Mouse (Mus musculus) adrenal gland, postnatal 14 days (tissue): ENCODE measurements around the gene Gal3st1. TPM values are rescaled to one million over a fixed set of nuclear protein-coding genes. Genes with fewer than 3 reads are reported as not detected.

Source experiments
- DNase-seq: peaks from one replicate; pipeline ENCODE4 v3.0.0; 2021; ENCODE audit warnings: mixed read lengths
- total RNA-seq: library from RNA; stranded (reverse); gene quantifications from 2 replicates; pipeline ENCODE4 v1.2.3, GENCODE M21; 2021

Gal3st1 gene
- total RNA-seq, 1 experiment from 2014 or later = 0.48 TPM

DNA sequence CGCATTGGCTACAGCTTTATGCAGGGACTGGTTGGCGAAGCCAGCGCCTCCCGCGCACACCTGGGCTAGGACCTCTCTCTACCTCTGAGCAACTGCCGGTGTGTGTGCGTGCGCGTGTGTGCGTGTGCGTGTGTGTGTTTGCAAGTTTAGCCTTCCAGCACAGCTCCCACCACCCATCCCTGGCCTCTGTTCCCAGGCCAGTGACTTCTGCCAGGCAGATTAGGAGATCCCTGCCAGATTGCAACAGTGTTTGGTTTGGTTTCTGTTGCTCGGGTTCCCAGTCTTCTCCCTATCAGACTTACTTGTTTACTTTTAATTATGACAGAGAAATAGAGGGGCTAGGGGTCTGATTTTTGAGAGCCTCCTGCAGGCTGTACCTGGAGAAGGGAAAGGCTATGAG, 48.5 kb downstream of the Gal3st1 start:
- peak; percentile 55 for DNase-seq

DNA sequence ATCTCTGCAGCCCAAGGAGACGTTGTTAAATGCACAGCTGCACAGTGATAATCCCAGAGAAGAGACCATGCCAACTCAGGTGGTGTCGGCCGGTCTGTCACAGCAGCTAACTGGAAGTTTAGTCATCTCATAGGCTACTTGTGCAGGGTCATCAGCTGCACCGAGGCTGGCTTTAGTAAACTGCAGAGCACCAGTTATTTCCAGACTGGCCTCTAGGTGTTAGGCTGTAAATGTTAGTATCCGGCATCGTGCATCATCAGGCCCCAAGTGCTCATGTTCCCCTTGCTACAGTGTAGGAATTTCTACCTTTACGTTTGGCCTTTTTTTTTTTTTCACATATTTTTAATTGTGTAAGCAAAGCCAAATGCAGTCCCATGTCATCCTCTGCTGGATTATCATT, 50.0 kb downstream of the Gal3st1 start:
- DNase-seq = no peak

DNA sequence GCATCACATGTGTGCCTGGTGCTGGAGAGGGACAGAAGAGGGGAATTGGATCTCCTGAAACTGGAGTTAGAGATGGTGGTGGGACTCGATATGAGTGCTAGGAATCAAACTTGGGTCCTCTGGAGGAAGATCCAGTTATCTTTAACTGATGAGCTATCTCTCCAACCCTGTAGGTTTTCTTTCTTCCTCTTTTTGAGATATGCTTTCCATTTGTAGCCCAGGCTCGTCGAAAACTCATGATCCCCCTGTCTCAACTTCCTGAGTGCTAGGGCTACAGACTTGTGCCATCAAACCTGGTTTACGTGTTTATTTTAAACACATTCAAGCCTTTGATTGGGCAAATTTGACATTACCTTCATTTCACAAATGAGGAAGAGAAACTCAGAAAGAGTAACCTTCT, 50.7 kb downstream of the Gal3st1 start:
- no peak for DNase-seq

DNA sequence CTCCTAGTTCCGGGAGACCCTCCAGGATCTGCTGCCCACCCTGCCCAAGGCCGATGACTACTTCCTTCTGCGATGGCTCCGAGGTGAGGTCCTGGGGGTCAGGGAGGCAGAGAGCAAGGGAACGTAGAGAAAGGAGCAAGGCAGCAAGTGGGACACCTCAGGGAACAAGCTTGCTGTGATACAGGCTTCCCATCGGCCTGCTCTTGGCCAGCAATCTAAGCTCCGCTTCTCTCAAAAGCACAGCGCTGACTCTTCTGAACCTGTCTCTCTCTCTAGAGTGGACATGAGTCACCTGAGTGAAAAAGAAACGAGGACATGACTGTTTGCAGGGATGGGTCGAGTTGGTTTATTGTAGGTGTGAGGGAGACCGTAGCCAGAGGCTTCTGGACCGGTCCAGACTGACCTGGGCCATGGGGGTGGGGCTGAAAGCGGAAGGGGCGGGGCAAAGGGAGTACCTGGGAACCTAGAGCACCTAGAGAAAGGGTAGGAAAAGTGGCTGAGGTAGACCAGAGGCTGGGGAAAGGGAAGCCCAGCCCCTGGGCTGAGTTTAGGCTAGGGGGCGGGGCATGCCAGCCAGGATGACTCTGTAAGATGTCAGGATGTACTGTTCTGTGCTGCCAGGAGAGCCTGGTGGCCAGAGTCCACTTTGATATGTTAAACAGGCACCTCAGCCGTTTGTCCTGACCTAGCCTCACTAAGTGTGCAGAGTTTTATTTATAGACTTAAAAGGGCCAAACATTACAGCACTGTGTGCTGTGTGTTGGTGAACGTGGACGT, 51.9 kb downstream of the Gal3st1 start:
- DNase-seq = no peak

DNA sequence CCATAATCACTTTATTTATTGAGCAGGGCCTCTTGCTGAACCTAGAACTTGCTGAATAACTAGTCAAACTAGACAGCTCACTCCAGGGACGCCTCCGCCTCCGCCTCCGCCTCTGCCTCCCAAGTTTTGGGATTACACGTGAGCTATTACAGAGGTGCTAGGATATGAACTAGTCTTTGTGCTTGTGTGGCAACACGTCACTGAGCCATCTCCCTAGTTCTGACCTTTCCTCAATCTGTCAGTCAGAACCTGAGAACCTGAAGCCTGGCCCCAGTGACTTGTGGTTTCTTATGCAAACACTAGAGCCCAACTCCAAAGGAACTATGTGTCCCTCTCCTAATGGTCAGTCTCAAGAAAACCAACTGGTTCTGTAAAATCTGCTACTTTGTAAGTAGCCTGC, 52.5 kb downstream of the Gal3st1 start:
- DNase-seq = no peak

GRCm38 (mm10) chr11:4036365-4037084, 53.1 kb downstream of the Gal3st1 start:
- DNase-seq = no peak

GRCm38 (mm10) chr11:4039951-4040350, 56.5 kb downstream of the Gal3st1 start:
- DNase-seq = no peak

- DNase-seq = no peak
Observed at GRCm38 (mm10) chr11:4041123-4041625, 57.7 kb downstream of the Gal3st1 start.

GRCm38 (mm10) chr11:4043081-4043480, 59.6 kb downstream of the Gal3st1 start:
- DNase-seq = no peak

GRCm38 (mm10) chr11:4046526-4046925, 63.1 kb downstream of the Gal3st1 start:
- no peak for DNase-seq

- DNase-seq = no peak
Observed at GRCm38 (mm10) chr11:4047766-4048165, 64.3 kb downstream of the Gal3st1 start.

GRCm38 (mm10) chr11:4048438-4048837, 65.0 kb downstream of the Gal3st1 start:
- no peak for DNase-seq

Other genes with a start within 250 kb of the Gal3st1 start
- gene Osbp2, start 119.7 kb upstream of the Gal3st1 start, total RNA-seq = 1.9 and 2.1 TPM in 2 replicates
- 0.59 and 0.83 TPM in 2 replicates for gene 4921536K21Rik, start 88.5 kb upstream of the Gal3st1 start, total RNA-seq
- 4.3 and 5.2 TPM in 2 replicates for gene Dusp18, start 88.4 kb upstream of the Gal3st1 start, total RNA-seq
- gene Slc35e4, start 69.0 kb upstream of the Gal3st1 start, total RNA-seq = 3.4 and 5.4 TPM in 2 replicates
- 107 and 112 TPM in 2 replicates for gene Tcn2, start 51.5 kb upstream of the Gal3st1 start, total RNA-seq
- 58.4 and 71.3 TPM in 2 replicates for gene Pes1, start 19.7 kb upstream of the Gal3st1 start, total RNA-seq
- gene 4930556J24Rik, start 6.9 kb upstream of the Gal3st1 start, total RNA-seq = not detected in 2 replicates
- gene Sec14l4, start 47.8 kb downstream of the Gal3st1 start, total RNA-seq = 6.3 and 15.4 TPM in 2 replicates
- gene Sec14l3, start 81.2 kb downstream of the Gal3st1 start, total RNA-seq = 0.49 and 0.56 TPM in 2 replicates
- gene Mtfp1, start 111.8 kb downstream of the Gal3st1 start, total RNA-seq = 25.6 and 27.3 TPM in 2 replicates
- gene Sec14l2, start 139.8 kb downstream of the Gal3st1 start, total RNA-seq = 3.6 and 27.0 TPM in 2 replicates
- gene Rnf215, start 151.6 kb downstream of the Gal3st1 start, total RNA-seq = 17.2 and 25.2 TPM in 2 replicates
- 8.7 and 11.5 TPM in 2 replicates for gene Ccdc157, start 176.7 kb downstream of the Gal3st1 start, total RNA-seq
- gene Sf3a1, start 176.7 kb downstream of the Gal3st1 start, total RNA-seq = 43.7 and 49.8 TPM in 2 replicates
- 15.6 and 18.2 TPM in 2 replicates for gene Tbc1d10a, start 203.2 kb downstream of the Gal3st1 start, total RNA-seq
- gene Castor1, start 234.6 kb downstream of the Gal3st1 start, total RNA-seq = 6.1 and 8.5 TPM in 2 replicates